9 mouse cellular contexts compared by ENCODE assay signal in genomic region chr1:13784396-13784795, GRCm38 (mm10).
A peak's percentile ranks its signal among the peaks of the same experiment; 100 is the strongest.
DNase-seq lines count a peak whose midpoint lies in the region; ATAC-seq and TF ChIP-seq lines count a peak whose summit lies in the region.
"Had no signal": no experiment of that assay in that cellular context is flagged by ENCODE, and none has a peak within 500 bp of the region (broad histone marks: within the 10 kb centered on the region; RNA-seq: fewer than 3 reads in every experiment).

No protein-coding gene starts in this region.

- no peak overlapping the region for H3K9ac ChIP-seq in midbrain, embryonic 14.5 days (replicated peaks; ENCODE audit: low read length)
- no peak overlapping the region for H3K9ac ChIP-seq in midbrain, embryonic 16.5 days (ENCODE audit: low read depth, low read length)
- H3K9ac ChIP-seq in hindbrain, postnatal 0 days (replicated peaks; ENCODE audit: low read length) = no peak overlapping the region
- H3K9ac ChIP-seq in forebrain, embryonic 15.5 days (replicated peaks) = no peak overlapping the region
- H3K9ac ChIP-seq: limb, embryonic 12.5 days had no signal

- WGBS in midbrain, embryonic 14.5 days = 6% methylated on average over 4 of the region's 4 CpGs
- 4% methylated on average over 4 of the region's 4 CpGs for whole genome bisulfite sequencing in midbrain, embryonic 16.5 days
- WGBS in hindbrain, postnatal 0 days = 4% methylated on average over 4 of the region's 4 CpGs
- 2% methylated on average over 4 of the region's 4 CpGs for WGBS in forebrain, embryonic 15.5 days

- no peak overlapping the region for H3K4me2 ChIP-seq in midbrain, embryonic 14.5 days (ENCODE audit: low read length)
- no peak overlapping the region for H3K4me2 ChIP-seq in midbrain, embryonic 16.5 days (ENCODE audit: low read length)
- H3K4me2 ChIP-seq in hindbrain, postnatal 0 days (ENCODE audit: low read depth, low read length) = no peak overlapping the region
- H3K4me2 ChIP-seq in forebrain, embryonic 15.5 days (replicated peaks) = no peak overlapping the region
- H3K4me2 ChIP-seq: limb, embryonic 12.5 days had no signal

- no peak overlapping the region for H3K4me3 ChIP-seq in midbrain, embryonic 14.5 days (replicated peaks; ENCODE audit: low read depth, low read length)
- no peak overlapping the region for H3K4me3 ChIP-seq in midbrain, embryonic 16.5 days (ENCODE audit: low read depth, low read length)
- H3K4me3 ChIP-seq in hindbrain, postnatal 0 days (ENCODE audit: low read length) = no peak overlapping the region
- no peak overlapping the region for H3K4me3 ChIP-seq in forebrain, embryonic 15.5 days
- H3K4me3 ChIP-seq: limb, embryonic 12.5 days had no signal

- no peaks in the 10 kb centered on the region for H3K9me3 ChIP-seq in midbrain, embryonic 14.5 days (ENCODE audit: control insufficient read depth, low read length)
- no peaks in the 10 kb centered on the region for H3K9me3 ChIP-seq in midbrain, embryonic 16.5 days (replicated peaks; ENCODE audit: control insufficient read depth, low read length, poor library complexity, severe bottlenecking)
- H3K9me3 ChIP-seq in hindbrain, postnatal 0 days (ENCODE audit: low read length) = no peaks in the 10 kb centered on the region
- H3K9me3 ChIP-seq in forebrain, embryonic 15.5 days = no peaks in the 10 kb centered on the region
- H3K9me3 ChIP-seq: limb, embryonic 12.5 days had no signal

- H3K4me1 ChIP-seq in midbrain, embryonic 14.5 days (ENCODE audit: control insufficient read depth, insufficient read depth, low read length) = no peaks in the 10 kb centered on the region
- H3K4me1 ChIP-seq in midbrain, embryonic 16.5 days (ENCODE audit: control insufficient read depth, insufficient read depth, low read length) = no peaks in the 10 kb centered on the region
- H3K4me1 ChIP-seq in hindbrain, postnatal 0 days (ENCODE audit: insufficient read depth, low read length) = no peaks in the 10 kb centered on the region
- no peaks in the 10 kb centered on the region for H3K4me1 ChIP-seq in forebrain, embryonic 15.5 days
- H3K4me1 ChIP-seq: limb, embryonic 12.5 days had no signal

- DNase-seq in frontal cortex, postnatal 14 days (ENCODE audit: low spot score in 2 of 2) = no peak
- peak; percentile 90 for DNase-seq in midbrain, embryonic 14.5 days
- peak; percentile 13 for DNase-seq in c-Kit-negative CD71-positive TER-119-positive erythroid progenitor cells, embryonic 14.5 days (ENCODE audit: low read depth, low spot score)
- peak; percentile 87 for DNase-seq in hindbrain, postnatal 0 days (ENCODE audit: low spot score)

- no peak overlapping the region for H3K27ac ChIP-seq in midbrain, embryonic 14.5 days (replicated peaks; ENCODE audit: low read depth, low read length)
- H3K27ac ChIP-seq in midbrain, embryonic 16.5 days (ENCODE audit: low read length) = no peak overlapping the region
- no peak overlapping the region for H3K27ac ChIP-seq in hindbrain, postnatal 0 days
- no peak overlapping the region for H3K27ac ChIP-seq in forebrain, embryonic 15.5 days (replicated peaks)
- H3K27ac ChIP-seq: limb, embryonic 12.5 days had no signal

- TF ChIP-seq CTCF in hindbrain, postnatal 0 days (IDR thresholded peaks at IDR 0.05; ENCODE audit: low read depth) = peak; percentile 82

- peak; percentile 76 for ATAC-seq in frontal cortex, adult (ENCODE audit: low TSS enrichment)
- ATAC-seq in midbrain, embryonic 14.5 days (ENCODE audit: low FRiP score, low TSS enrichment) = no peak
- no peak for ATAC-seq in midbrain, embryonic 16.5 days
- ATAC-seq in hindbrain, postnatal 0 days = no peak
- ATAC-seq in megakaryocyte, adult 5-6 weeks (ENCODE audit: poor library complexity, severe bottlenecking) = peak; percentile 73
- no peak for ATAC-seq in forebrain, embryonic 15.5 days (replicated peaks)

- no peaks in the 10 kb centered on the region for H3K36me3 ChIP-seq in midbrain, embryonic 14.5 days (ENCODE audit: control insufficient read depth, insufficient read depth, low read length)
- no peaks in the 10 kb centered on the region for H3K36me3 ChIP-seq in midbrain, embryonic 16.5 days (ENCODE audit: control insufficient read depth, insufficient read depth, low read length)
- no peaks in the 10 kb centered on the region for H3K36me3 ChIP-seq in hindbrain, postnatal 0 days (ENCODE audit: insufficient read depth, low read length)
- H3K36me3 ChIP-seq in forebrain, embryonic 15.5 days = no peaks in the 10 kb centered on the region
- H3K36me3 ChIP-seq: limb, embryonic 12.5 days had no signal

- H3K27me3 ChIP-seq in midbrain, embryonic 14.5 days (ENCODE audit: control insufficient read depth, insufficient read depth, low read length) = no peaks in the 10 kb centered on the region
- H3K27me3 ChIP-seq in midbrain, embryonic 16.5 days (ENCODE audit: control insufficient read depth, insufficient read depth, low read depth, low read length) = no peaks in the 10 kb centered on the region
- H3K27me3 ChIP-seq in hindbrain, postnatal 0 days (ENCODE audit: insufficient read depth, low read length) = no peaks in the 10 kb centered on the region
- H3K27me3 ChIP-seq in forebrain, embryonic 15.5 days = no peaks in the 10 kb centered on the region

Comparison
In these comparisons a context has a peak if more than half of its experiments do, and no peak if none do; other contexts are left out.
1. ATAC-seq: peak in frontal cortex, adult (single experiment) and megakaryocyte, adult 5-6 weeks (single experiment); none in midbrain, embryonic 14.5 days (single experiment), midbrain, embryonic 16.5 days (single experiment), hindbrain, postnatal 0 days (single experiment) and forebrain, embryonic 15.5 days (single experiment).
2. DNase-seq: peak in midbrain, embryonic 14.5 days (single experiment), c-Kit-negative CD71-positive TER-119-positive erythroid progenitor cells, embryonic 14.5 days (single experiment) and hindbrain, postnatal 0 days (single experiment); none in frontal cortex, postnatal 14 days (0 of 2).